17 mouse cellular contexts compared by ENCODE assay signal in genomic region chr12:72325025-72325424, GRCm38 (mm10).
DNase-seq lines count a peak whose midpoint lies in the region; ATAC-seq lines count a peak whose summit lies in the region.
"Had no signal": no experiment of that assay in that cellular context is flagged by ENCODE, and none has a peak within 500 bp of the region (broad histone marks: within the 10 kb centered on the region; RNA-seq: fewer than 3 reads in every experiment).

No protein-coding gene starts in this region.

- intact Hi-C loops in gastrocnemius, postnatal 36 days (cut with DNase I) = no loop called here

- H3K4me3 ChIP-seq in hindbrain, embryonic 11.5 days (ENCODE audit: low read depth, low read length) = no peak overlapping the region
- no peak overlapping the region for H3K4me3 ChIP-seq in hindbrain, embryonic 14.5 days (replicated peaks; ENCODE audit: low read length)
- H3K4me3 ChIP-seq in limb, embryonic 10.5 days = no peak overlapping the region
- no peak overlapping the region for H3K4me3 ChIP-seq in forebrain, embryonic 11.5 days (ENCODE audit: low read depth, low read length)
- H3K4me3 ChIP-seq: embryonic facial prominence, embryonic 10.5 days; heart, embryonic 13.5 days had no signal

- no peak overlapping the region for H3K9ac ChIP-seq in hindbrain, embryonic 11.5 days (ENCODE audit: low read depth, low read length)
- no peak overlapping the region for H3K9ac ChIP-seq in hindbrain, embryonic 14.5 days
- H3K9ac ChIP-seq in forebrain, embryonic 11.5 days (ENCODE audit: low read length) = no peak overlapping the region
- H3K9ac ChIP-seq: heart, embryonic 13.5 days had no signal

- H3K27me3 ChIP-seq in hindbrain, embryonic 11.5 days (ENCODE audit: control insufficient read depth, insufficient read depth, low read length) = no peaks in the 10 kb centered on the region
- H3K27me3 ChIP-seq in hindbrain, embryonic 14.5 days (ENCODE audit: control insufficient read depth, insufficient read depth, low read length) = no peaks in the 10 kb centered on the region
- H3K27me3 ChIP-seq in limb, embryonic 10.5 days (ENCODE audit: low read depth, poor library complexity, severe bottlenecking) = no peaks in the 10 kb centered on the region
- no peaks in the 10 kb centered on the region for H3K27me3 ChIP-seq in forebrain, embryonic 11.5 days (ENCODE audit: control insufficient read depth, insufficient read depth, low read length)
- H3K27me3 ChIP-seq: heart, embryonic 13.5 days had no signal

- ATAC-seq in hindbrain, embryonic 11.5 days (ENCODE audit: low FRiP score) = peak; percentile 71
- ATAC-seq in hindbrain, embryonic 14.5 days (ENCODE audit: low FRiP score) = no peak
- ATAC-seq in forebrain, embryonic 11.5 days (replicated peaks; ENCODE audit: low FRiP score) = no peak
- ATAC-seq: forebrain, embryonic 14.5 days; intestine, embryonic 16.5 days had no signal

- H3K4me2 ChIP-seq in hindbrain, embryonic 11.5 days (replicated peaks; ENCODE audit: low read depth, low read length) = no peak overlapping the region
- no peak overlapping the region for H3K4me2 ChIP-seq in hindbrain, embryonic 14.5 days (replicated peaks)
- no peak overlapping the region for H3K4me2 ChIP-seq in forebrain, embryonic 11.5 days (ENCODE audit: low read depth, low read length, severe bottlenecking)
- H3K4me2 ChIP-seq: heart, embryonic 13.5 days had no signal

- no peaks in the 10 kb centered on the region for H3K9me3 ChIP-seq in hindbrain, embryonic 11.5 days (ENCODE audit: control insufficient read depth, low read length)
- H3K9me3 ChIP-seq in hindbrain, embryonic 14.5 days (ENCODE audit: control insufficient read depth, low read length) = no peaks in the 10 kb centered on the region
- no peaks in the 10 kb centered on the region for H3K9me3 ChIP-seq in limb, embryonic 10.5 days (replicated peaks)
- H3K9me3 ChIP-seq in forebrain, embryonic 11.5 days (ENCODE audit: control insufficient read depth, low read length) = no peaks in the 10 kb centered on the region
- H3K9me3 ChIP-seq: embryonic facial prominence, embryonic 10.5 days; heart, embryonic 13.5 days had no signal

- H3K4me1 ChIP-seq in hindbrain, embryonic 11.5 days (replicated peaks; ENCODE audit: control insufficient read depth, insufficient read depth, low read length) = no peaks in the 10 kb centered on the region
- no peaks in the 10 kb centered on the region for H3K4me1 ChIP-seq in hindbrain, embryonic 14.5 days (replicated peaks; ENCODE audit: control insufficient read depth, insufficient read depth, low read length)
- peaks cover 6% of the 10 kb centered on the region for H3K4me1 ChIP-seq in limb, embryonic 10.5 days
- no peaks in the 10 kb centered on the region for H3K4me1 ChIP-seq in forebrain, embryonic 11.5 days (replicated peaks; ENCODE audit: control insufficient read depth, insufficient read depth, low read length)
- H3K4me1 ChIP-seq: heart, embryonic 13.5 days had no signal

- H3K27ac ChIP-seq in hindbrain, embryonic 11.5 days (ENCODE audit: low read depth, low read length) = no peak overlapping the region
- no peak overlapping the region for H3K27ac ChIP-seq in hindbrain, embryonic 14.5 days
- H3K27ac ChIP-seq in limb, embryonic 10.5 days = no peak overlapping the region
- H3K27ac ChIP-seq in forebrain, embryonic 11.5 days (ENCODE audit: low read depth, low read length) = no peak overlapping the region
- H3K27ac ChIP-seq: embryonic facial prominence, embryonic 10.5 days; heart, embryonic 13.5 days had no signal

- H3K36me3 ChIP-seq in hindbrain, embryonic 11.5 days (ENCODE audit: control insufficient read depth, insufficient read depth, low read length) = no peaks in the 10 kb centered on the region
- H3K36me3 ChIP-seq in hindbrain, embryonic 14.5 days (replicated peaks; ENCODE audit: control insufficient read depth, insufficient read depth) = no peaks in the 10 kb centered on the region
- no peaks in the 10 kb centered on the region for H3K36me3 ChIP-seq in limb, embryonic 10.5 days
- no peaks in the 10 kb centered on the region for H3K36me3 ChIP-seq in forebrain, embryonic 11.5 days (ENCODE audit: control insufficient read depth, insufficient read depth, low read length)
- H3K36me3 ChIP-seq: embryonic facial prominence, embryonic 10.5 days; heart, embryonic 13.5 days had no signal

- peak; percentile 34 for DNase-seq in hindbrain, embryonic 11.5 days (ENCODE audit: low spot score)
- DNase-seq in hindbrain, embryonic 14.5 days (ENCODE audit: low spot score) = no peak
- DNase-seq in retina, postnatal 1 day = peak; percentile 35
- no peak for DNase-seq in retina, embryonic 14.5 days (ENCODE audit: low spot score)
- peak; percentile 21 for DNase-seq in embryo, embryonic 11 days
- DNase-seq in limb, embryonic 10.5 days (ENCODE audit: low spot score) = peak; percentile 46
- no peak for DNase-seq in gastrocnemius, postnatal 36 days
- DNase-seq in forebrain, embryonic 11.5 days (ENCODE audit: low spot score) = no peak
- DNase-seq: adrenal gland, adult 8-10 months; adrenal gland, postnatal 36 days; cerebellum, adult 2 months; cerebellum, postnatal 10 days; heart, postnatal 36 days had no signal

- 31% methylated on average over 5 of the region's 5 CpGs for WGBS in hindbrain, embryonic 11.5 days
- 32% methylated on average over 5 of the region's 5 CpGs for whole genome bisulfite sequencing in hindbrain, embryonic 14.5 days
- 28% methylated on average over 5 of the region's 5 CpGs for WGBS in limb, embryonic 10.5 days
- WGBS in forebrain, embryonic 11.5 days = 71% methylated on average over 5 of the region's 5 CpGs

Comparison
In these comparisons a context has a peak if more than half of its experiments do, and no peak if none do; other contexts are left out.
1. DNase-seq: peak in hindbrain, embryonic 11.5 days (single experiment), retina, postnatal 1 day (single experiment), embryo, embryonic 11 days (single experiment) and limb, embryonic 10.5 days (single experiment); none in hindbrain, embryonic 14.5 days (single experiment), retina, embryonic 14.5 days (single experiment), gastrocnemius, postnatal 36 days (0 of 2) and forebrain, embryonic 11.5 days (single experiment).